Mouse (Mus musculus) fat pad, adult 2 months (tissue): ENCODE results near the gene Cd34.

Experiments used
- DNase-seq: peaks from one replicate; pipeline ENCODE4 v3.0.0-alpha.2; 2011; ENCODE audit warnings: low read depth, low spot score; ENCODE audit errors: extremely low read depth

The Cd34 gene

GRCm38 (mm10) chr1:195004194-195004593, 65.6 kb downstream of the Cd34 start:
- DNase-seq: no peak

GRCm38 (mm10) chr1:195006267-195006666, 67.6 kb downstream of the Cd34 start:
- no peak for DNase-seq
